Mouse (Mus musculus): ENCODE measurements at regions not wholly inside any gene's neighbourhood (a gene's known extent, or its start where the extent isn't known, plus 50 kb on each side); places are given as distances from the start of the nearest gene placed in this dataset.
A peak's percentile ranks its signal among the peaks of the same experiment; 100 is the strongest.

GRCm38 (mm10) chr8:49015200-49015599, 171.4 kb upstream of the Tenm3 start:
- DNase-seq: no peak

- peak; percentile 6 for DNase-seq
These were observed 162.7 kb upstream of the Tenm3 start for GRCm38 (mm10) chr8:49006236-49006965.

GRCm38 (mm10) chr8:48981667-48982066, 137.9 kb upstream of the Tenm3 start:
- DNase-seq: no peak

- no peak for DNase-seq
These were observed 137.0 kb upstream of the Tenm3 start for GRCm38 (mm10) chr8:48980755-48981154.

- no peak for DNase-seq
These were observed 126.9 kb upstream of the Tenm3 start for GRCm38 (mm10) chr8:48970655-48971054.

GRCm38 (mm10) chr8:48964929-48965328, 121.2 kb upstream of the Tenm3 start:
- DNase-seq: no peak

- no peak for DNase-seq
These were observed 113.9 kb upstream of the Tenm3 start for GRCm38 (mm10) chr8:48957614-48958013.

GRCm38 (mm10) chr8:48951412-48951811, 107.7 kb upstream of the Tenm3 start:
- no peak for DNase-seq

GRCm38 (mm10) chr8:48944177-48944576, 100.4 kb upstream of the Tenm3 start:
- no peak for DNase-seq

- no peak for DNase-seq
These were observed 93.4 kb upstream of the Tenm3 start for GRCm38 (mm10) chr8:48937144-48937543.

GRCm38 (mm10) chr8:48927135-48927534, 83.4 kb upstream of the Tenm3 start:
- DNase-seq: no peak

GRCm38 (mm10) chr8:48915275-48915674, 71.5 kb upstream of the Tenm3 start:
- no peak for DNase-seq

- no peak for DNase-seq
These were observed 69.1 kb upstream of the Tenm3 start for GRCm38 (mm10) chr8:48912842-48913241.

GRCm38 (mm10) chr8:48901668-48902406, 58.1 kb upstream of the Tenm3 start:
- DNase-seq: no peak

GRCm38 (mm10) chr8:48896687-48897086, 52.9 kb upstream of the Tenm3 start:
- DNase-seq: no peak

GRCm38 (mm10) chr8:48896251-48896650, 52.5 kb upstream of the Tenm3 start:
- DNase-seq: no peak

- DNase-seq: no peak
These were observed 51.8 kb upstream of the Tenm3 start for GRCm38 (mm10) chr8:48895586-48895985.
